Mouse (Mus musculus): ENCODE results near the gene Mgme1.

DNA sequence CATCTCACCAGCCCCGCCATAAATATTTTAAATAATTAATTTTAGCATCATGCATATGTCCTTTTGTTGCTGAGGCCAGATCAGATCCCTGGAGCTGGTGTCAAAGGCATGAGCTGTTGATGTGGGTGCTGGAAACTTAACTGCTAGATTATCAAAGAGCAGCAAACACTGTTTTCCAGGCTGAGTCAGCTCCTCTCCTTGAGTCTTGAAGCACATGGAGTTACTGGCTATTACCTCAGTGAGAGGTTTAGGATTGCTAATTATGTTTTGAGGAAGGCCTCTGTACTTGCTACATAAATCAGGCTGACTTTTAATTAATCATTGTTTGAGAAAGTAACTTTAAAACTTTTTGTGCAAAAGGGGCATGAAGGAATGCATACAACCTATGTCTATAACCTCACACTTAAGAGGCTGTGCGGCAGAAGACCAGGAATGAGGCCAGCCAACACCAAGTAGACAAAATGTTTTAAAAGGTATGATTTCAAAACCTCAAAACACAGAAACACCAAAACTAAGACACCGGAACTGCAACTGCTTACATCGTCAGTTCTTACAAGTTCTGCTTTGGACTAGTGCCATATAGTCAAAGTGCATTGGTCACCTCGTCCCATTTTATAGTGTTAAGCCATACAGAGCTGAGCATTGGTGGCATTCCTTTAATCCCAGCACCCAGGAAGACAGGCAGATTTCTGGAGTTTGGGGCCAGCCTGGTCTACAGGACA, 5.9 kb upstream of the Mgme1 start:
- TF ChIP-seq CTCF (IDR thresholded peaks at IDR 0.05; ENCODE audit: borderline replicate concordance, insufficient read depth, low read length): no peak
- TF ChIP-seq POLR2A (IDR thresholded peaks at IDR 0.05; ENCODE audit: low read depth, low read length): no peak

Data from embryonic fibroblast, embryonic 13.5 days (primary cell).